Mouse (Mus musculus): ENCODE results near the gene Itgb8. TPM values are rescaled to one million over a fixed set of nuclear protein-coding genes. Genes with fewer than 3 reads are reported as not detected.

Itgb8 gene
- total and polyA plus RNA-seq, 2 experiments from 2014 or later = 1.2 to 6.0 TPM

DNA sequence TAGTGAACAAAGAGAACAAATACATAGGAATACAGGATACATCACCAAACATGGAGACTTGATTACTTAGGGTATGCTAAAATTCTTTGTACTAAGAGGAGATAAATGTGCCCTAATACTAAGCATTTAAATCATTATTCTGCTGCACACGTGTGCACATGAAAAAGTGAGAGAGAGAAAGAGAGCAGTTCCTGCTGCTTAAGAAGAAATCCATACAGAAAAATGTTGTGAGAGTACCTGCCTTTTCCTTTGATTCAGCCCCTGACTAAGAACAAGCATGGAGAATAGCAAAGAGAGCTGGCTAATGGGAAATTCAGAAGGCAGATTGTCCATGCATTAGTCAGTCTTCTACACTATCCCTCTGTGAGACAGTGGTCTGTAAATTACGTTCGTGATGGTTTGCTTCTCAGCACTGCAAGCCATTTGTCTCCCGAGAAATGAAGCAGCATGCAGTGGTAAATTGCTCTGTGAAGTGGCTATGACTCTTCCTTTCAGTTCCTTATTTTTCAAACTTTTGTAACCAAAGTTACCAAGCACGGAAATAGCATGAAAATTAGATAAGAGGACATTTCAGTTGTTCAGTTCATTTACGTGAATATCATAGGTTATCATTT, 125.0 kb downstream of the Itgb8 start:
- TF ChIP-seq CTCF (IDR thresholded peaks at IDR 0.05; ENCODE audit: low read depth) (no peak), EP300 (IDR thresholded peaks at IDR 0.05; ENCODE audit: low read depth) (no peak)

DNA sequence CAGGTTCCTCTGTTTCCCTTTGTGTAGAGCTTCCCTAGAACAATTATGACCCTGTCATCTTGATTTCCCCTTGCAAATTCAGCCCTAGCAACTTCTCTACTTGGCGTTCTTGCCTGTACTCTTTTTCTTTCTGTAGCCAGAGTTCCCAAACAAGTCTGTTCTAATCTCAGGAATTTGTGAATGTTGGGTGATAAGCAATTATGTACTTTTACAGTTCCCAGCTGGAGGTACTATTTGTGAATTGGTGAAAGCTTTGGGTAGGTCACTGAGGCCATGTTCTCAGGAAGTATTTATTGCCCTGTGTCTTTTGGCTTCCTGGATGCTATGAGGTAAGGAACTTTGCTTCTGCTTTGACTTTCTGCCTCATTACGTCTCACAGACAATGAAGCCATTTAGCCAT, 128.5 kb downstream of the Itgb8 start:
- H3K27ac ChIP-seq (ENCODE audit: low read depth) = no peak overlapping the region
- H3K9ac ChIP-seq (replicated peaks; ENCODE audit: low read depth, low read length) = no peak overlapping the region
- no peak overlapping the region for H3K4me2 ChIP-seq (ENCODE audit: low read depth, low read length)
- H3K27me3 ChIP-seq (ENCODE audit: control insufficient read depth, insufficient read depth, low read length) = no peaks in the 10 kb centered on the region
- TF ChIP-seq CTCF (IDR thresholded peaks at IDR 0.05; ENCODE audit: low read depth) (no peak), EP300 (IDR thresholded peaks at IDR 0.05; ENCODE audit: low read depth) (no peak)
- ATAC-seq (ENCODE audit: insufficient read depth, low read depth) (no peak), DNase-seq (ENCODE audit: low spot score) (peak; percentile 34)
- H3K4me3 ChIP-seq (ENCODE audit: low read depth, low read length) = no peak overlapping the region
- WGBS = 21% methylated on average over 2 of the region's 2 CpGs
- no peaks in the 10 kb centered on the region for H3K9me3 ChIP-seq (replicated peaks; ENCODE audit: control insufficient read depth, low read length)
- no peaks in the 10 kb centered on the region for H3K4me1 ChIP-seq (ENCODE audit: control insufficient read depth, insufficient read depth)
- no peaks in the 10 kb centered on the region for H3K36me3 ChIP-seq (replicated peaks; ENCODE audit: control insufficient read depth, insufficient read depth, low read length)

More for the DNA sequence above, 125.0 kb downstream of the Itgb8 start:
- Histone ChIP-seq H3K4me2 (ENCODE audit: low read depth, low read length) (no peak overlapping the region), H3K27ac (ENCODE audit: low read depth) (no peak overlapping the region), H3K9me3 (replicated peaks; ENCODE audit: control insufficient read depth, low read length) (no peaks in the 10 kb centered on the region), H3K4me3 (ENCODE audit: low read depth, low read length) (no peak overlapping the region), H3K36me3 (replicated peaks; ENCODE audit: control insufficient read depth, insufficient read depth, low read length) (no peaks in the 10 kb centered on the region), H3K9ac (replicated peaks; ENCODE audit: low read depth, low read length) (no peak overlapping the region), H3K27me3 (ENCODE audit: control insufficient read depth, insufficient read depth, low read length) (no peaks in the 10 kb centered on the region), H3K4me1 (ENCODE audit: control insufficient read depth, insufficient read depth) (no peaks in the 10 kb centered on the region)
- ATAC-seq (ENCODE audit: insufficient read depth, low read depth) = no peak
- no peak for DNase-seq (ENCODE audit: low spot score)
- WGBS = 51% methylated on average over 6 of the region's 6 CpGs

Other genes with a start within 250 kb of the Itgb8 start
- gene Macc1, start 75.5 kb upstream of the Itgb8 start, total RNA-seq (2014; rRNA removed; ENCODE audit: low replicate concordance) = not detected in 2 replicates
- not detected in 2 replicates for gene Macc1, start 75.5 kb upstream of the Itgb8 start, polyA plus RNA-seq (2015; fragmentation: Nextera tagmentation; extraction: Ambion mirVana)

Data from heart, postnatal 0 days (tissue).